In the genomic region with DNA sequence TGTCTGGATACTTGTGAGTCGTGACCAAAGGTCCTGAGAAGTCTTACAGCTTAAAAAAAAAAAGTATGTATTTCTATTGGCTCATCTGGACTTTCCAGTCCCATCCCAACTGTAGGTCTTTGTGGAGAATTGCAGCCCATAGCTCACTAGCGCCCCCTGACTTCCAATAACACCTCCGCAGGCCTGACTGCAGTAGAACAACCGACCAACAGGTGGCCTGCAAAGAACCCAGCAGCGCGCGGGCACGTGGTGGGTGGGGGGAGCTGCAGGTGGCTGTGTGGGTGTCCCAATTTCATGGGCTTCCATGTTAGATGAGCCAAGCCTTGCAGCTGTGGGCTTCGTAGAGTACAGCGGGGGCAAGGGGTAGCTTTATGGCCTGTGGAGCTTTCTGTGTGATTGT, we compare ENCODE assay signal across 9 mouse cellular contexts.
DNase-seq lines count a peak whose midpoint lies in the region; ATAC-seq and TF ChIP-seq lines count a peak whose summit lies in the region.
"Had no signal": no experiment of that assay in that cellular context is flagged by ENCODE, and none has a peak within 500 bp of the region (broad histone marks: within the 10 kb centered on the region; RNA-seq: fewer than 3 reads in every experiment).

No protein-coding gene starts in this region.

- peak; percentile 45 for TF ChIP-seq CTCF in G1E (IDR thresholded peaks at IDR 0.05; ENCODE audit: low read depth, low read length)
- TF ChIP-seq CTCF in spleen, adult 2 months (IDR thresholded peaks at IDR 0.05; ENCODE audit: extremely low read depth, insufficient read depth, insufficient read length, insufficient replicate concordance): peak; percentile 94; the same call in 1 of the 2 replicates

- H3K27me3 ChIP-seq in G1E (ENCODE audit: insufficient read depth, low read length): peaks cover 10% of the 10 kb centered on the region; the same call in 1 of the 2 replicates
- no peaks in the 10 kb centered on the region for H3K27me3 ChIP-seq in spleen, adult 2 months (ENCODE audit: control insufficient read depth, insufficient read depth, low read length)
- H3K27me3 ChIP-seq: limb, embryonic 15.5 days had no signal

- intact Hi-C loops in heart, postnatal 10 days (cut with DNase I): loop anchor here (5.0 kb wide), 1 partner anchor 160 kb away; no protein-coding TSS in a partner anchor

- H3K9me3 ChIP-seq in G1E (replicated peaks): no peaks in the 10 kb centered on the region
- H3K9me3 ChIP-seq: limb, embryonic 15.5 days had no signal

- no peak overlapping the region for H3K4me3 ChIP-seq in G1E (ENCODE audit: low read depth, low read length)
- no peak overlapping the region for H3K4me3 ChIP-seq in spleen, adult 2 months (ENCODE audit: extremely low read depth, insufficient read depth, insufficient read length)
- H3K4me3 ChIP-seq: limb, embryonic 15.5 days had no signal

- no peaks in the 10 kb centered on the region for H3K36me3 ChIP-seq in G1E (replicated peaks)
- H3K36me3 ChIP-seq in spleen, adult 2 months (ENCODE audit: control insufficient read depth, insufficient read depth, low read length): no peaks in the 10 kb centered on the region
- H3K36me3 ChIP-seq: limb, embryonic 15.5 days had no signal

- no peaks in the 10 kb centered on the region for H3K4me1 ChIP-seq in G1E (ENCODE audit: insufficient read depth, low read depth, low read length)
- peaks cover 5% of the 10 kb centered on the region; the same call in 1 of the 2 replicates for H3K4me1 ChIP-seq in spleen, adult 2 months (ENCODE audit: control insufficient read depth, insufficient read depth, insufficient read length)

- TF ChIP-seq POLR2A in spleen, adult 2 months (IDR thresholded peaks at IDR 0.05; ENCODE audit: low read depth, low read length): no peak

- DNase-seq in cerebellum, adult 18-20 months: peak; percentile 29 to 34
- no peak for DNase-seq in G1E (ENCODE audit: low spot score)
- DNase-seq in cerebellum, postnatal 14 days: peak; percentile 45 to 63
- peak; percentile 64 to 73 for DNase-seq in heart, postnatal 10 days
- DNase-seq in layer of hippocampus, postnatal 10 days (ENCODE audit: low spot score in 2 of 2): peak; percentile 51 to 63
- peak; percentile 70 to 79 for DNase-seq in lung, postnatal 4 days
- DNase-seq in spleen, adult 2 months (ENCODE audit: low read depth in 1 of 2, low spot score in 2 of 2): peak; percentile 61 to 65

- WGBS in spleen, adult 2 months: 8% methylated on average over 10 of the region's 10 CpGs

- no peak for ATAC-seq in cerebellum, adult (ENCODE audit: insufficient number of reproducible peaks, low FRiP score, low TSS enrichment)
- peak; percentile 45; the same call in 1 of the 2 replicates for ATAC-seq in G1E (ENCODE audit: extremely low read depth, insufficient number of reproducible peaks, low FRiP score, poor library complexity, severe bottlenecking)

- no peak overlapping the region for H3K27ac ChIP-seq in spleen, adult 2 months (ENCODE audit: insufficient read depth, low read length)
- H3K27ac ChIP-seq: limb, embryonic 15.5 days had no signal
